Mouse (Mus musculus) heart, embryonic 11.5 days (tissue): ENCODE data around the gene Hcar1. TPM values are rescaled to one million over a fixed set of nuclear protein-coding genes. Genes with fewer than 3 reads are reported as not detected.

Experiments
- ATAC-seq: fragments of 200-750 bp; cut with Nextera tagmentation; replicated peaks from 2 replicates; pipeline ENCODE4 v1.8.0; 2017; ENCODE audit warnings: moderate library complexity; ENCODE audit not compliant: insufficient number of reproducible peaks, low FRiP score, low TSS enrichment
- H3K27ac ChIP-seq: fragments of 300-500 bp; sonication (generic); 2 replicates; pipeline ENCODE4 v1.5.1; 2014; ENCODE audit warnings: mild to moderate bottlenecking, low read depth, low read length
- H3K27me3 ChIP-seq: fragments of 300-500 bp; sonication (generic); 2 replicates; pipeline ENCODE4 v1.6.1; 2014; ENCODE audit warnings: mild to moderate bottlenecking, low read length, mixed read lengths; ENCODE audit not compliant: control insufficient read depth, insufficient read depth
- H3K36me3 ChIP-seq: fragments of 300-500 bp; sonication (generic); 2 replicates; pipeline ENCODE4 v1.6.1; 2014; ENCODE audit warnings: mild to moderate bottlenecking, low read length, moderate library complexity, mixed read lengths; ENCODE audit not compliant: control insufficient read depth, insufficient read depth
- H3K4me1 ChIP-seq: fragments of 300-500 bp; sonication (generic); 2 replicates; pipeline ENCODE4 v1.6.1; 2014; ENCODE audit warnings: low read length; ENCODE audit not compliant: control insufficient read depth, insufficient read depth
- H3K4me2 ChIP-seq: fragments of 300-500 bp; sonication (generic); 2 replicates; pipeline ENCODE4 v1.6.1; 2014; ENCODE audit warnings: mild to moderate bottlenecking, moderate library complexity
- H3K4me3 ChIP-seq: fragments of 300-500 bp; sonication (generic); 2 replicates; pipeline ENCODE4 v1.5.1; 2014; ENCODE audit warnings: low read depth, low read length
- H3K9ac ChIP-seq: fragments of 300-500 bp; sonication (generic); 2 replicates; pipeline ENCODE4 v1.6.1; 2014; ENCODE audit warnings: mild to moderate bottlenecking, low read depth, low read length, moderate library complexity
- H3K9me3 ChIP-seq: fragments of 300-500 bp; sonication (generic); replicated peaks from 2 replicates; pipeline ENCODE4 v1.6.1; 2016; ENCODE audit warnings: low read length; ENCODE audit not compliant: control insufficient read depth
- WGBS: fragments of 180-500 bp; shearing (Covaris S2); extraction: QIAGEN DNeasy Blood & Tissue Kit; methylation state at CpG from one replicate; pipeline ENCODE4 v1.1.7; 2014; ENCODE audit not compliant: insufficient replicate concordance; 5-methylcytosine and 5-hydroxymethylcytosine counted together
- polyA plus RNA-seq: library from polyadenylated mRNA; unstranded; fragments of >200 nt; fragmentation: Nextera tagmentation; extraction: Ambion mirVana; gene quantifications from 2 replicates; pipeline ENCODE4 v1.2.1, GENCODE M21; 2014

The Hcar1 gene
- polyA plus RNA-seq, 1 experiment from 2014 or later = not detected

DNA sequence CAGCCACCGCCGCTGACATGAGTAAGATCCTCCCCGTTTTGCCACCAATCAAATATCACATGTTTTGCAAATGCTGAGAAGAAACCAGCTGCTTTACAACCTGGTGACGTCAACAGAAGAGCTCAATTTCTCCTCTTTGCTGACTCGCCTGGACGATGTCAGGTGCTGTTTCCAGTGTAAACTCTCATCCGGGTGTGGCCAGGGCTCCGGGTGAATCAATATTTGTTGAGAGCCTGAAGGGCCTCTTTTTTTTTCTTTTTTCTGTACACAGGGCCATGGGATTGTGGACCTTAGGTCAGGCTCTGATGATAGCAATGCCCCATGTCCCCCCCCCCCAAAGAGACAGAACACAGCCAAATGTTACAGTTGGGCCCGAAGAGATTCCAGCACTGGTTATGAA is 25.3 kb downstream of the Hcar1 start:
- Histone ChIP-seq H3K36me3 (no peaks in the 10 kb centered on the region), H3K9me3 (no peaks in the 10 kb centered on the region), H3K4me2 (no peak overlapping the region), H3K4me3 (no peak overlapping the region), H3K9ac (no peak overlapping the region), H3K27me3 (no peaks in the 10 kb centered on the region), H3K27ac (no peak overlapping the region), H3K4me1 (no peaks in the 10 kb centered on the region)
- ATAC-seq = no peak
- WGBS = 73% methylated on average over 9 of the region's 9 CpGs

DNA sequence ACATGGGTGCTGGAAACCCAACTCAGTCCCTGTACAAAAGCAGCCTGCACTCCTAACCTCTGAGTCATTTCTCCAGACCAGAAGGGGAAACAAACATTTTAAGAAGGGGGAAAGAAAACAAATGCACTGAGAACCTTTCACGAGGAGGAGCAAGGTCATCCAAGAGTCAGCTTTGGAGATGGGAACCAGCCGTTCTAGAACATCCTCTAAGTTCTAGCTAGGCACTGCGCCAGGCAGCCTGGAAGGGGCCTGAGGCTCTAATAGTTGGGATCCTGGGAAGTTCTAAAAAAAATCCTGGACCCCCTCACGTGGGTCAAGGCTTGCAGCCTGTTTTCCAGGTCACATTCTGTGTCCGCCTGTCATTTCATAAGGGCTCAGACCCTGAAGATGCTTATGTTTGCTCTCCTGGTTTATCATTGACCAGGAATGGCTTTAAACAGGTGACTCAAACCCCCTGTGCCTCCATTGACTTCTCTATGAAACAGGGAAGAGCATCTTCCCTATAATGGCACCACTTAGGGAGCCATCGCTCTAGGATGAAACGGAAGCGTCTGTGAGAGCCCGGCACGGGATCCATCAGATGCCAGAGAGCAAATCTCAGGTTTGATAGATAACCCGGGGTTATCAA is 25.8 kb downstream of the Hcar1 start:
- Histone ChIP-seq H3K4me2 (no peak overlapping the region), H3K27ac (no peak overlapping the region), H3K9ac (no peak overlapping the region), H3K36me3 (no peaks in the 10 kb centered on the region), H3K4me1 (no peaks in the 10 kb centered on the region), H3K4me3 (no peak overlapping the region), H3K27me3 (no peaks in the 10 kb centered on the region), H3K9me3 (no peaks in the 10 kb centered on the region)
- no peak for ATAC-seq
- WGBS = 81% methylated on average over 11 of the region's 11 CpGs

DNA sequence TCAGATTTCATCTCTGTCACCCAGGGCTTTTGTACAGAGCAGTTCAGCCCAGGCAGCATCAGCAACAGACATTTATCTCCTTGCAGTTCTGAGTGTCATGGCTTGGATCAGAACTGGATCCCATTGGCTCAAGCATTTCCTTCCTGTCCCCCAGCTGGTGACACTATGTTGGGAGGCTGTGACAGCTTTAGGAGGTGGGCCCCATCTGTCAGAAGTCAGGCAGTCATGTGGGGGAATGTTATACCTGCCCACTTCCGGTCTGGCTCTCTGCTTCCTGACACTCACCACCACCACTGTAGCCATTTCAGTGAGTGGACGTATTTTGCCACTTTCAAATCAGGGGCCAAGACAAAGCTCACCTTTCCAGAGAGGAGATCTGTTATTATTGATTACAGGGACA is 28.4 kb downstream of the Hcar1 start:
- ATAC-seq = no peak
- H3K4me1 ChIP-seq = no peaks in the 10 kb centered on the region
- H3K4me3 ChIP-seq = no peak overlapping the region
- WGBS = 28% methylated on average over 2 of the region's 2 CpGs
- no peak overlapping the region for H3K27ac ChIP-seq
- 0 out of 2 replicates have a peak, but pooled peaks cover 3% of the 10 kb centered on the region for H3K27me3 ChIP-seq
- no peaks in the 10 kb centered on the region for H3K36me3 ChIP-seq
- H3K4me2 ChIP-seq = no peak overlapping the region
- no peak overlapping the region for H3K9ac ChIP-seq
- no peaks in the 10 kb centered on the region for H3K9me3 ChIP-seq

DNA sequence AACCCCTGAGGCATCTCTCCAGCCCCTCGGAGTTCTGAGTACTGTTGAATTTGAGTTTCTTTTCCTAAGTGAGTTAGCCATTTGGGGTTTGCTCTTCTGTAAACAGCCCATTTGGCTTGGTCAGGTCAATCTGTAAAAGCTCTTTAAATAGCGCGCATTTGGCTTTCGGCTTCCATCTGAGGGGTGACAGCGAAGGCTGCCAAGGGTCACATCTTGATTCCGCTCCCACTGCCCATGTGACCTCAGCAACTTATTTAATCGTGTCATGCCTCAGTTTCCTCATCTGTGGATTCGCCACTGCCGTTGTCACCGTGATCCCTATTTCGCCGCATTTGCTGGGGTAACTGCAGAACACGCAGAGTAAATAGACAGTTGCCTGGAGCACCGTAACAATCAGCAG is 35.5 kb downstream of the Hcar1 start:
- Histone ChIP-seq H3K27me3 (0 out of 2 replicates have a peak, but pooled peaks cover 3% of the 10 kb centered on the region), H3K4me3 (no peak overlapping the region), H3K9me3 (no peaks in the 10 kb centered on the region), H3K9ac (no peak overlapping the region), H3K27ac (no peak overlapping the region), H3K36me3 (no peaks in the 10 kb centered on the region), H3K4me1 (no peaks in the 10 kb centered on the region), H3K4me2 (no peak overlapping the region)
- WGBS = 90% methylated on average over 14 of the region's 14 CpGs
- no peak for ATAC-seq

DNA sequence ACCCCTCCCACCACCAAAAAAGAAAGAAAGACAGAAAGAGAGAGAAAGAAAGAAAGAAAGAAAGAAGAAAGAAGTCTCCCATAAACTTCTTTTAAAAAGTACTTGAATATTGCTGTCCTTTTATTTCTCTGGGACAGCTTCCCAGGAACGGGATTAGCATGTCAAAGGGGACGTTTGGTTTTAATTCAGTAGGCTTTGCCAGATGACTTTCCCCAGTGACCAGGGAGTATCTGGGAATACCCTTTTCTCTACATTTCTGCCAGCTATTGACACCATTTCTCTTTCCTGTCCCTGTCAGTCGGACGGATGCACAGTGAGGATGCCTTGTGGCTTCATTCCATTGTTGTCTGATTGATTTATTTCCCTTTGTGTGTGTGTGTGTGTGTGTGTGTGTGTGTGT is 36.0 kb downstream of the Hcar1 start:
- no peaks in the 10 kb centered on the region for H3K36me3 ChIP-seq
- H3K4me2 ChIP-seq = no peak overlapping the region
- H3K27ac ChIP-seq = no peak overlapping the region
- H3K9me3 ChIP-seq = no peaks in the 10 kb centered on the region
- no peak overlapping the region for H3K4me3 ChIP-seq
- H3K27me3 ChIP-seq = 0 out of 2 replicates have a peak, but pooled peaks cover 3% of the 10 kb centered on the region
- no peak overlapping the region for H3K9ac ChIP-seq
- no peak for ATAC-seq
- no peaks in the 10 kb centered on the region for H3K4me1 ChIP-seq
- WGBS = 70% methylated on average over 4 of the region's 4 CpGs

DNA sequence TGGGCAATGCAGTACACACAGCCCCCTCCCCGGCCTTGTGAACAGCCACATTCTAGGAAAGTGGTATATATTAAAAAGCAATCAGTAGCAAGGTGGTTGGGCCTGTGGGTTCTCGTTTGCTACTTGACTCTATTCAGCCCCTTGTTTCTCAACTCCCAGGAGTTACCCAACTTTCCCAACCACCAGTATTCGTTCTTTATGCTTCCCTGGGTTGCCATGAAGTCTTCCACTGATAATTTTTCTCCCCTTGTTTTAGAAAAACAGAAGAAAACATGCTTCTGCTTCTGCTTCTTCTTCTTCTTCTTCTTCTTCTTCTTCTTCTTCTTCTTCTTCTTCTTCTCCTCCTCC is 36.9 kb downstream of the Hcar1 start:
- Histone ChIP-seq H3K9ac (no peak overlapping the region), H3K4me3 (no peak overlapping the region), H3K4me2 (no peak overlapping the region), H3K36me3 (no peaks in the 10 kb centered on the region), H3K4me1 (no peaks in the 10 kb centered on the region), H3K27me3 (0 out of 2 replicates have a peak, but pooled peaks cover under 1% of the 10 kb centered on the region), H3K9me3 (no peaks in the 10 kb centered on the region), H3K27ac (no peak overlapping the region)
- no peak for ATAC-seq
- 72% methylated on average over 3 of the region's 3 CpGs for WGBS

DNA sequence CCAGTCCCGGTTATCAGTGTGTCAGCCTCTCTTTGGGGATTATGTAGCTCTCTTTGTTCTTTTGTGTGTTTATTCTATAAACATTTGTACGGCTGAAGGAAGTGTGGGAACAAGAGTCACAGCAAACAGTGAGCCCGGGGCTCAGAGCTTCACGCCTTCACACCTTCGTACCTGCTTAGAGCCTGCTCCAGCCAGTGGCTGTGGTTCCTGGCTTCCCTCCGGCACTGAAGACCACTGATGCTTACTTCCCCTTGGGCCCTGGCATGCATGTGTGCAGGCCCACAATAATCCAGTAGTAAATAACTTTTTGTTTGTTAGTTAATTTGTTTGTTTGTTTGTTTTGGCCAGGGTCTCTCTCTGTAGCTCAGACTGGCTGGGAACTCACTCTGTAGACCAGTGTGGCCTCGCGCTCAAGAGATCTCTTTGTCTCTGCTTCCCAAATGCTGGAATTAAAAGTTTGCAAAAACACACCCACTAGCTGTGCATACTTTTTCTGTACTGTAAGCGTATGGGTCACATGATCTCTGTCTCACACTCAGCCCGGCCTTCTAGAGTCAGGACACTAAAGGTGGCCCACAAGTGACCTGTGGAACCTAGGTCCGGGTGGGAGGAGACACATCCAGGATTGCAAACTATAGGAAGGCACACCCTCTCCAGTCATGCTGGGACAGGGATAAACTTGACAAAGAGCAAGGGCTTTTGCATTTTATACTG is 37.4 kb downstream of the Hcar1 start:
- no peak overlapping the region for H3K4me2 ChIP-seq
- H3K9me3 ChIP-seq = no peaks in the 10 kb centered on the region
- WGBS = 50% methylated on average over 11 of the region's 11 CpGs
- H3K27me3 ChIP-seq = no peaks in the 10 kb centered on the region
- no peak for ATAC-seq
- no peak overlapping the region for H3K27ac ChIP-seq
- no peaks in the 10 kb centered on the region for H3K4me1 ChIP-seq
- no peak overlapping the region for H3K9ac ChIP-seq
- no peaks in the 10 kb centered on the region for H3K36me3 ChIP-seq
- no peak overlapping the region for H3K4me3 ChIP-seq

DNA sequence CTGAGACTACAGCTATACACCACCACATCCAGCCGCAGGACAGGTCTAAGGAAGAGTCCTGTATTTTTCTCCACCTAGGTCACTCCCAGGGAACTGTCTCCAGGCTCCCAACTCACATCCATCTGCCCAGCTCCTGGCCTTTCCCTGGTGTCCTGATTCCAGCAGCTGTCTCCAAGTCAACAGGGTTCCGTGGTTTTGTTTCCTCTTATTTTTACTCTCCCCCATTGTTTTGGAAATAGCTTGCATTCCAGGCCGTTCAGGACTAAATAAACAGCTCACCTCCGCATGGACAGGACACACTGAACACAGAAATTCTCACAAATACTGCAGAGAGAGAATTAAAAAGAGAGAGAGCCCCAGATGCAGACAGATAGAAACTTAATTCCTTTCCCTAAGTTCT is 42.4 kb downstream of the Hcar1 start:
- H3K36me3 ChIP-seq = no peaks in the 10 kb centered on the region
- no peaks in the 10 kb centered on the region for H3K4me1 ChIP-seq
- no peak overlapping the region for H3K27ac ChIP-seq
- no peak for ATAC-seq
- 56% methylated on average over 4 of the region's 4 CpGs for WGBS
- no peaks in the 10 kb centered on the region for H3K27me3 ChIP-seq
- no peak overlapping the region for H3K4me2 ChIP-seq
- no peaks in the 10 kb centered on the region for H3K9me3 ChIP-seq
- H3K4me3 ChIP-seq = no peak overlapping the region
- H3K9ac ChIP-seq = no peak overlapping the region

DNA sequence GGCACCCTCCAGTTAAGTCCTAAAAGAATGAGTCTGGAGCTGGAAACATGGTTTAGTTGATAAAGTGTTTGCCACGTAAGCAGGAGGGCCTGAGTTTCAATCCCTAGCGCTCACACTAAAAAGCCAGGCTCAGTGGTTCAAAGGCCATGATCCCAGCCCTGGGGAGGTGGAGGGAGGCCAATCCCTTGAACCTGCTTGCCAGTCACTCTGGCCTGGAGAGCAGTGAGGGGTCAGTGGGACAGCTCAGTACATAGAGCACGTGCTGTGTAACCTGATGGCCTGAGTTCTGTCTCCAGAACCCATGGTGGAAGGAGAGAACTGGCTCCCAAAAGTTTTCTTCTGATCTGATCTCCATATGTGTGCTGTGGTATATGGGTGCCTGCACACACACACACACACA is 45.0 kb downstream of the Hcar1 start:
- no peaks in the 10 kb centered on the region for H3K4me1 ChIP-seq
- no peak overlapping the region for H3K4me3 ChIP-seq
- no peak overlapping the region for H3K27ac ChIP-seq
- WGBS = 74% methylated on average over 3 of the region's 3 CpGs
- no peaks in the 10 kb centered on the region for H3K27me3 ChIP-seq
- H3K9me3 ChIP-seq = no peaks in the 10 kb centered on the region
- H3K4me2 ChIP-seq = no peak overlapping the region
- no peaks in the 10 kb centered on the region for H3K36me3 ChIP-seq
- H3K9ac ChIP-seq = no peak overlapping the region
- no peak for ATAC-seq
